Mouse (Mus musculus) cerebellum, postnatal 10 days (tissue): Measurements from ENCODE around the gene Dnah2.
A peak's percentile ranks its signal among the peaks of the same experiment; 100 is the strongest.

ENCODE experiments used
- DNase-seq, 2 experiments: peaks; one replicate each; pipeline ENCODE4 v3.0.0; 2021; ENCODE audit warnings: mixed read lengths in 2 of 2

Gene Dnah2

DNA sequence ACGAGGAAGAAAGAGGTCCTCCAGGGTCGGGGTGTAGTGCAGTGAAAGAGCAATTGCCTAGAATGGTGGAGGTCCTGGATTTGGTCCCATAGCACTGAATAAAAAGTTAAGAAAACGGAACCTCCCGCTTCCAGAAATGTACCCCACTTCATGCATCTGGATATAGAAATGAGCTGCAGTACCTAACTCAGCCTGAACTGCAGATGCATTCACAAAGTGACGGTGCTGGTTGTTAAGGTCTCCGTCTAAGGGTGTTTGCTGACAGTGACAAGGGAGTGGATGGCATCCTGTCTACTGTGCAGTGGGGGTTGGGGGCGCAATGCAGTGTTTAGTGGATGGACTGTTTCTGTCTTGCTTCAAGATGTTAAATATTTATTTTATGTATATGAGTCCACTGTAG lies 162.2 kb downstream of the Dnah2 start:
- no peak for DNase-seq

DNA sequence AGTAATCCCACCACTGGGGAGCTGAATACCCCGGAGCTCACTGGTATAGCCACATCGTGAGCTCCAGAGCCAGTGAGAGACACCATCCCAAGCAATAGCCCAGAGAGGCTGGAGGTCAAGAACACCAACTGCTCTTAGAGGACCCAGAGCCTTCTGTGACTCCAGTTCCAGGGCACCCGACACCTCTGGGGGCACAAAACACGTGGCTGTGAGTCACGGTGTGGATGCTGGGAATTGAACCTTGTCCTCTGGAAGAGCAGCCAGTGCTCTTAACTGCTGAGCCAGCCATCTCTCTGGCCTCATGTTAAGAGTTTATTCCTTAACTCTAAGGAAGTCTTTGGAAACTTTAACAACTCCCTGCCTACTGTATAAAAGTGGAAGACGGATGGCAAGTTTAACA lies 163.9 kb downstream of the Dnah2 start:
- DNase-seq: no peak

DNA sequence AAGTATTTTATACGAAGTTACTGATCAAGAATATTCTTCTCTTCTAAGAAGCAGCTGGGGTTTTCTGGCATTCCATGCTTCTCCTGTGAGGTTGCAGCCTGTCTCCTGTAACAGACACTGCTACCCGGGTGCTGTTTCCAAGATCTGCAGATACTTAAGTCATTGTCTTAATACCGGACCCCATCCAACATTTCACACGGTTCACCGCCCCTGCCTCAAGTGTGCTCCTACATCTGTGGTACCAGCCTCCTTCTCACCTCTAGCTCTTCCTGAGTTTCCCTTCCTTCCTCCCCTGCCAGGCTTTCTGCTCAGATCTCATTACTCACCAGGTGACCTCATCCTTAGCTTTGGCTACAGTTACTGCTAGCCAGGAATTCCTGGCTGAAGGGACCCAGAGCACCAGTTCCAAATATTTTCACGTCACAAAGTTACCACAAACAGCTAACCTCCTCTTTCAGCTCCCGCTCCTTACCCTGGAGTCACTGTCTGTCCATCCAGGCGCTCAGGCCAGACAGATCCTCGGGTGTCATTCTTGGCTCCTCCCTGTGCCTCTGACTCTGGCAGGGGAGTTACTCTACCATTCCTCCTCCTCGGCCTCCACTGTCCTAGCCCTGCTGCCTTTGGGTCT lies 166.3 kb downstream of the Dnah2 start:
- peak; percentile 50 to 58 for DNase-seq

DNA sequence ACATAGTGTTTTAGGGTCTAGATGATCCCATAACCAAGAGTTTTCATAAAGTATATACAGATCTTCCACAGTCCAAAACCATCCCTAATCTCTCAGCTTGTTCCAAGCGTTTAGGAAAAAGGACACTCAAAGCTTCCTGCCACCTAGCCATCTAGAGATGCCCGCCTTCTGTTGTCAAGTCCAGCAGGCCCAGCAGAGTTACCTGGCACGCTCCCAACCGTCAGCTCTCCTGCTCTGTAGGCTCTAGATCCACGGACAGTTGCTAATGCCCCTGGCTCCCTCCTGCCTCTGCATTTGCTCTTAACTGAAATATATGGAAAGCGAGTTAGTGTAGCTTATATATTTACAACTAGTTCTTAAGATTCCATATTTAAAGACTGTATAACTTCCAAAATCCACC lies 167.6 kb downstream of the Dnah2 start:
- peak; percentile 88 to 90 for DNase-seq

DNA sequence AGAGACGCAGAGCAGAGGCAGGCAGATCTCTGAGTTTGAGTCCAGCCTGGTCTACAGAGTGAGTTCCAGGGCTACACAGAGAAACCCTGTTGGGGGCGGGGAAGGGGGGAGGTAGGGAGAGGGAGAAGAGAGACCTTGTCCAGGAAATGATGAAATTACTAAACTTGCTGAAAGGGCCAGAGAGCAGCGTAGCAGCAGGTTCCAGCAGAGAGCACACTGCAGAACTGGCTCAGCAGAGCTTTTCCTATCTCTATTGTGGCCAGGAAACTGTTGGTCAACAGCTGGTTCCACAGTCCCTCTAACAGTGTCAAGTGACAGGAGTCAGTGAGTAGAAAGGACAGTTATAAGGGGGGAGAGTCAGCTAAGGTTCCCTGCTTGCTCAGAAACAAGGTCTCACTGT lies 169.3 kb downstream of the Dnah2 start:
- no peak for DNase-seq

DNA sequence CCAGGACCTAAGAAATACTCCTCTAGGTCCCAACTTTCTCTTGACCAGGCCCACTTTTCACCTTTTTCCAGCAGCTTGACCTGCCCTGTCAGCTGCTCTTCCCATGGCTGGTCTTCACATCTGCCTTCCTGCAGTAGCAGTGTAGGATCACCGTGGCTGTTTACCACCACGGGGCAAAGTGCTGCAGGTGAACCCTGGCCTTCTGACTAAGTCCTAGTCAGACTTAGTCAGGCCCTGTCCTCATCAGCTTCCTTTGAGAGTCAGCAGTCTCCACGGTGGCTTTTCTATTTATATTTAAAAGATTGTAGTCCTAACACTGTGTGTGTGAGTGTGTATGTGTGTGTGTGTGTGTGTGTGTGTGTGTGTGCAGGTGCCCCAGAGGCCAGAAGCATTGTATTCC lies 171.1 kb downstream of the Dnah2 start:
- no peak for DNase-seq

DNA sequence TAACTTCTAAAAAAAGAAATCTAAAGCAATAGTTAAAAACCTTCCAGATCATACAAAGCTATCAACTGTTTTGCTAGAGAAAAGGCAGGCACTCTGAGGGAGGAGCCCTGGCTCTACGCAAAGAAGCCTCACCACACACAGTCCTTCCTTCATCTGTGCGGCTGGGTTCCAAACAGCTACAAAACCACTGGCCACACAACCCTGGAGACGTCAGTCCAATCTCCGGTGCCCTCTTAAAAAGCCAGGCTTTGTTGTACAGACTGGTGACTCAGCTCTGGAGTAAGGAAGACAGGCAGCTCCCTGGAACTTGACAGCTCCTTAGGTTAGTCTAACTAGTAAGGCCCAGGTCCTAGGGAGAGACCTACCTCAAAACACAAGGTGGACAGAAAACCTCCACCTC lies 173.3 kb downstream of the Dnah2 start:
- DNase-seq: no peak

DNA sequence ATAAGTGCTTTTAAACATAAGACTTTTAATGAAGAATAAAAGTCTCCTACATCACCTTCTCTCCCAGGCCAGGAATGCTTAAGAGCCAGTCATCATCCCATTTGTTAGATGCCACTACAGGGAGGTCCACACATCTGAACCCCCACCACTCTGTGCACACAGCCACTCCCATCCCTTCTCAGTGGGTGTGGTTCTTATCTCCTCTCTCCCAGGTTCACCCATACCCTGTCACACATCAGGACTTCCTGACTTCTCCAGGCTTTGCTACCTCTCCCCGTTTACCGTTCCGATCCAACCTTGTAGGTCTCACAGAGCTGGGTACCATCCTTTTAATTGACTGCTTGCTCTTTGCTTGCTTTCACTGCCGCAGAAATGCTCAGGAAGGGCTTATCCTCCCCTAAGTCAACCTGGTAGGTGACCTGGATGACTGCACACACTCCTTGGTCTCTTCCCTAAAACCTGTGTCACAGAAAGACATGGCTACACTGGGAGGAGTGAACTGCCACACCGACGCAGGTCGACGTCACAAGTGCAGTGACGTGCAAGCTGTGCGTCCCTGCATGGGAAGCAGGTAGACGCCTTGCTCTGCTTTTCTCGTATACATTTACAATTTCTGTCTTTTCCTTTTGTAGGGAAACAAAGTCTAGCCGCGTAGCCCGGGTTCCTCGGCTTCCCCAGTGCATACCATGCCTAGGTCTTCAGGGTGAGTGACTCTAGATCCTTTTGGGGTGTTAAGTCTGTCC lies 175.5 kb downstream of the Dnah2 start:
- no peak for DNase-seq

DNA sequence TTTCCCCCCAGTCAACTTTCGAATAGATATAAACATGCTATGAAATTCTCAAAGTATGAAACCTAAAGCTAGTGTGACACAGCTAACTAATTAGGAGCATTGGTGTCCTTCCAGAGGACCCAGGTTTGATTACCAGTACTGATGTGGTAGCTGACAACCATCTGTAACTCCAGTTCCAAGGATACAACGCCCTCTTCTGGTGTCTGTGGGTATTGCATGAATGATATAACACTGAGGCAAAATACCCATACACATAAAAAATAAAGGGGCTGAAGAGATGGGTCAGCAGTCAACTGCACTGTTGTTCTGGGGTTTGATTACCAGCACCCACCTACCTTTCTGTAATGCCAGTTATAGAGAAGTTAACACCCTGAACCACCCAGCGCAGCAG lies 176.1 kb downstream of the Dnah2 start:
- peak; percentile 42 to 69 for DNase-seq

DNA sequence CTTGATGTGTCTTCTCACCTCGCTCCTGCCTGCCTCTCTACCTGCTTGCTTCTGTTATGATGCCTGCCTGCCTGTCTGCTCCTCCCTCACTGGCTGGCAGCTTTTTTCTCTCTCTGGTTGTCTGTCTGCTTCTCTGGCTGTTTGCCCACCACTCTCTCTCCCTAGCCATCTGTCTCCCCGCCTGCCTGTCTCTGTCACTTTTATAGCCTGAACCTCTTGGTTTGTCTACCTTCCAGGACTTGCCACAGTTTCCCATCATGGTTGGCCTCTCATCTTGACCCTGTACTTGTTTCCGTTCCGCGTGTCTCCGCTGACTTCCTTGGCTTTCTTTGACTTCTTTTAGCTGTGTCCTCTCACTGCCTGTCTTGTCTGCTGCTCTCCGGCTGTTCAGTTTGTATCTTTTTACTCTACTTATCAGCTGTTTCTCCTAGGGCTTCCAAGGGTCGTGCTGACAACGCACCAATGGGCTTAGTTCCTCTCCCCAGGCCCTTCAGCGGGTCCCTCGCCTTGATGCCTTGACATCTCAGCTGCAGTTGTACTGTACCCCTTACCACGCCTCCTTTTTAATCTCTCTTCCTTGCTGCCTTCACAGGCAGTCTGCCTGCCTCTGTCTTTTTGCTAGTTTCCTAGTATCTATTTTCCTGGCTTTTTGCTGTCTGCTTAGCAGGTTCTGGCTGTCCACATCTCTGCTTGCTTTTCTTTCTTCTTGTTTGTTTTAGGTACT lies 176.7 kb downstream of the Dnah2 start:
- DNase-seq: peak; percentile 94 to 96

DNA sequence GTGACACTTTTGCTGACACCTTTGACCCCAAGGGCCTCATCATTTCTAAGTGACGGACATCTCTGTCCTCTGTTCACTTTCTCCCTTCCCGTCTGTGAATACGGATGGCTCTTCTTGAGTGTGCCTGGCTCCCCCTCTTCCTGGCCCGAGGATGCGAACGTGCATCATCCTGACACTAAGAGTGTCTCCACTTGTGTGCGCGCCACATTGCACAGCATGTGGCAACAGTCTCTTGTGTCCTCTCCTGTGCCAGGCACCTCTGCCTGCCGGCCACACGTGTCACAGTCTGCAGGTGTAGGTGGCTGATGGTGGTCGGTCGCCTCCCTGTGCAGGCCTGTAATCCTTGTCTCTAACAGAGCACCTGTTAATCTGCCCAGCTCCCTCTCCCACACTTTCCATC lies 177.3 kb downstream of the Dnah2 start:
- no peak for DNase-seq

DNA sequence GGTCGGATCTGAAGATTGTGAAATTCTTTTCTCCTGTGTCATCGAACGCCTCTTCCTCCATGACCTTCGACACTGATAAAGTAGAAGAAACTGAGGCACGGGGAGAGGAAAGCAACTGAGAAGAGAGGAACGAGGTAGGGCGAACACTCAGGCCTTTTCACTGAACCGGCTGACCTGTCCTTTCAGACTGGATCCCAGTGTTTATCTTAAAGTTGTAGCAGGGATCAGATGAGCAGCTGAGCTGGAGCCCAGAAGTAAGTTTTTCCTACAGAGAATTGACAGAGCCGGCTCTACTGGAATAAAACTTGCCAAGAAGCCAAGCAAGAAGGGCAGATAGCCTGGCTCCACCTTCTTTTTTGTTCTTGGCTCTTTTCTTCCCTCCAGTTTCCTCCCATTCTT lies 178.1 kb downstream of the Dnah2 start:
- no peak for DNase-seq
